Mouse (Mus musculus) T-cell, adult 2 months (primary cell): Measurements from ENCODE around the gene Lalba.
"Not testable (repeated sequence)": the region's sequence is repeated elsewhere in the genome, so short reads cannot be mapped to it uniquely, and the experiment has no call there.

Experiments used
- DNase-seq: peaks from one replicate; pipeline ENCODE4 v3.0.0; 2022; ENCODE audit warnings: low spot score

Gene Lalba

DNA sequence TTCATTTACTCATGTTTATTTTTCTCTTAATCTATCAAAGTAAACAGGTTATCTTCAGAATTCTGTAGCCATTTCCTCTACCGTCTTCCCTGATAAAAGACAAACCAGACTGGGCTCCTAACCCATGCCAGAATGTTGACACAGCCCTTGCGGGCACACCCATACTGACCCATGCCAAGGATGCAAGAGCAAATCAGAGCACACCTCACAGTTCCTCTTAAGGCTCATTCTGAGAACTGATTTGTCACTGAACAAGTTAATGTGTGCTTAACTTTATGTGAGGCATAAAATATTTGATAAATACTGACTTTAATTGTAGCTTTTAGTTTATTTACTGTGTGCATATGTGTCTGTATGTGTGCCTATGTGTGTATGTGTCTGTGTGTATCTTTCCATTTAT is 8.8 kb upstream of the Lalba start:
- no peak for DNase-seq

DNA sequence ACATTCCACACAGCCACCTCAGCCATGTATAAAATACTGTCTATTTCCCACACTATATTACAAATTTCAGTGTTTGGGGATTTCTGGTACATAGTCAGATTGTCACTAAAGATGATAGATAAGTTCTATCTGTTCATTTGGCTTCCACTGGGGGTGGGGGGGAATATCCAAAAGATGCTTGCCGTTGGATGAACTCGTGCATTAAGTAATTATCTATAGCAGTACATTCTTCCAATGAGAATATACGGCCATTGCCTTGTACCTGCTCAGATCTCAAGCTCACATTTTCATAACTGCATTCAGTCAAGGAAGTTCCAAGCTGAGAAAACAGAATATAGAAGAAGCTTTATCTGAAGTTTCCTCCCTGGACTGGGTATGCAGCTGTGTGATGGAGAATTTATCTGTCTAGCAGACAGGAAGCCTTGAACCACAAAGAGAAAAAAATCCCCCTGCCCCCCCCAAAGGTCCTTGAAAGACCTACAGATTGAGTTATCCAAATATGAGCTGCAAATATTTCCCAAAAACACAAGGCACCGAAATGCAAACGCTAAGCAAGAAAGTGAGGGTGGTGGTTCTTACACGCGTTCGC is 4.0 kb upstream of the Lalba start:
- no peak for DNase-seq

DNA sequence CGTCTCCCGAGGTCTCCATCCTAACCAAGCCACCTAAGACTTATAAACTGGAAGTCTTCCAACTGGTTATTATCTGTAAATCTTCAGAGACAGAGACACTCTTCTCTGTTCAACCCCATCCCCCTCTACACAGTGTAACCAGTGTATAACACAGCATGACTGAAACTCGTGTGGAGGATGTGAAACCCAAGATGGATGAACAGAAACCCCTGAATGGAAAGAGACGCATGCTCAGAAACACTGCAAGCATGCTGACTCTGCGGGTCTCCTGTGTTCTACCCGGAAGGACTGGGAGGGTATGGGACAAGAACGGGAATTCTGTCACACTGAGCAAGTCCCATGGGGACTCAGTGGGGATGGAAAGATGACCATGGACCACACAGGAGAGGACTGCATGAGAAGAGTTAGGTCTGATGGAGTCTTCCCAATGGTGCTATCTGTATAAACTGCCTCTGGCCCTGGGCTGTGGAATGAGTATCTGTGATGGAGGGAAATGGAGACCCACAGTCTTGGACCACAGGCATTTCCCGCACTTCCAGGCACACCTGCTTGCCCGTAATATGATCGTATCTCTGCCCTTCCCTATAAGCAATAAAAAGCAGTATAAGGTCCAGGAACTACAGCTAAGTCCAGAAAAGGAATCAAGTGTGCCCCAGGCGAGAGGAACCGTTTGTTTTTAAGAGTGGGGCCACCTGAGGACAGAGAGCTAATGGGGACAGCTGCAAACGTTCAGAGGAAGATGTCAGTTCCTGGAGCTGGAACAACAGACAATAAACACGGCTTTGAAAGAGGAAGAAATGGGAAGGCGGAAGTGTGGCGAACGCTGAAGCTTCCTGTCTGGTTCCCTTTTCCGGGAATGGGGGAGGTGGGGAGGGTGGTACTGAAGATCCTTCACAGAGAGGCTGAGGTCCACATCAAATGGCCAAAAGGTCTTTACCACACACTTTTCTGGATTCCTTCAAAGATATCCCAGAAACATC is 1.7 kb upstream of the Lalba start:
- DNase-seq, result no peak

DNA sequence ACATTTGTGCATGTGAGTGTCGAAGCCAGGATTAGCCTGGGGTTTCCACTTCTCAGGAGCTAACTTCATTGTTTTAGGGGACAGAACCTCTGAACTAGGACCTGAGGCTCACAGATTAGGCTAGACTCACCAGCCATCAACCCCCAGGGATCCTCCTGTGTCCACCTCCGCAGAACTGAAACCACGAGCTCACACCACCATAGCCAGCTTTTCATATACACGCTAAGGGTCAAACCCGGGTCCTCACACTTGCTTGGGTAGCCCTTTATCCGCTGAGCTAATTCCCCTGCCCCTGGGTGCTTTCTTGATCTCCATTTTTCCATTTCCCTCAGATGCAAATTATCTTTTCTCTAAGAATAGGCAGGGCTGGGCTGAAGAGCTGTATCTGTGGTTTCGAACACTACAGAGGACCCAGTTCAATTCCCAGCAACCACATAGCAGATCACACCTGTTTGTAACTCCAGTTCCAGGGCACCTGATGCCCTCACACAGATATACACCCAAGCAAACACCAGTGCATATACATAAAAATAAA is 2.9 kb downstream of the Lalba start:
- DNase-seq, result no peak

DNA sequence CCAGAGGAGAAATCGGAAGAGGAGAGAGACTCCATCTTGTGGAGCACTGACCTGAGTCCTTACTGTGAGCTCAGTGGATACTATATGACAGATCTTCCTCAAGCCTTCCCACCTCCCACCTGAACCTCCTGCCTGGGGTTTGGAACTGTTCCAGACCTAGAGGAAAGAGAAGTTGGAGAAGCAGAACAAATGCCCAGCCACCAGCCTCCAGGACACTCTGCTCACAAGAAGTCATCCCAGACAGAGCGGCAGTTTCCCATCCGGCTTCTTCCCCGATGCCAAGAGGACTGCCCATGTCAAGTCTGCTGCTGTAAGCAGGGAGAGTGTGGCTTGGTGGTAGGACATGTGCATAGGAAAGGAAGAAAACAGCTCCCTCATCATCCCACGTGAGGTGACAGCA is 6.2 kb downstream of the Lalba start:
- no peak for DNase-seq

DNA sequence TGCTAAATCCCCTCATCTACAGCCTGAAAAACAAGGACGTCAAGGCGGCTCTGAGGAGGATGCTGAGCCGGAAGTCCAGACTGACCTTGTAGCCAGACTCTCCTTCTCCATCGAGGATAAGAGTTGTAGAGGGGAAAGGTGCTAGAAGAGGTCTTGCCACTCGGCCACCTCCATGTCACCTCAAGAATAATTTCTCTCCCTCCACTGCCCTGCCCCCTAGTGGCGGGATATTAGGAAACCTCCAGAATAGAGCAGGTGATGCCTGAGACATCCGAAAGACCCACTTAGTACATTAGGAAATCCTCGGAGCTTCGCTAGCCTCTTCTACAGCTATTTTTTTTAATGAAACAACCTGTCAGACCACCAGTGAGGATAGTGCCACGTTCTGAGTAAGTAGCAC is 7.1 kb downstream of the Lalba start:
- DNase-seq, result peak; percentile 36

DNA sequence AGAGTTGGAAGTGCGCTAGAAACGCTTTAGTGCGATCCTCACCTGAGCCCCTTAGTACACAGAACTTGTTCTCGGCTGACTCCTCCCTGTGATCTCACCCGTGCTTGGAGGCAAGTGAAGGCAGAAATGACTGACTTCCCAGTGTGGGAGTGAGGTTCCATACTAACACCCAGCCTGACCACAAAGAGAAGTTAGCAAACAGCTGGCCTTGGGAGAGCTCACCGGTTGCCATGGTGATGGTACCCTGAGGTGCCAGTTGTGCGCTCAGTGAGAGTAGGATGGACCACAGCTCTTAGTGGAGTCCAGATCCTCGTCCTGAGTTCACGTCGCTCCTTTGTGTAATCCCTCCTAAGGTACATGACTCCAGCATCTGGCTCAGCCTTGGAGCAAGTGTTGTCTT is 7.6 kb downstream of the Lalba start:
- no peak for DNase-seq

DNA sequence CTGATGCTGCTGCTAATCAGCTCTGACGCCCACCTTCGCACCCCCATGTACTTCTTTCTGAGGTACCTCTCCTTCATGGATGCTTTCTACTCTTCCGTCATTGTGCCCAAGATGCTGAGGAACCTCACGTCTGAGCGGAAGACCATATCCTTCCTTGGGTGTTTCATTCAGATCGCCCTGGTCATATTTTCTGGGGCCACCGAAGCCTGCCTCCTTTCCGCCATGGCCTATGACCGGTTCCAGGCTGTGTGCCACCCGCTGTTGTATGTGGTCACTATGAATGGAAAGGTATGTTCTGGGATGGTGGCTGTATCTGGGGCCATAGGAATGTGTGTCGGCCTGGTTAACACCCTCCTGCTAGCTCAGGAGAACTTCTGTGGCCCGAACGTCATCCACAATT is 11.0 kb downstream of the Lalba start:
- DNase-seq, result no peak

DNA sequence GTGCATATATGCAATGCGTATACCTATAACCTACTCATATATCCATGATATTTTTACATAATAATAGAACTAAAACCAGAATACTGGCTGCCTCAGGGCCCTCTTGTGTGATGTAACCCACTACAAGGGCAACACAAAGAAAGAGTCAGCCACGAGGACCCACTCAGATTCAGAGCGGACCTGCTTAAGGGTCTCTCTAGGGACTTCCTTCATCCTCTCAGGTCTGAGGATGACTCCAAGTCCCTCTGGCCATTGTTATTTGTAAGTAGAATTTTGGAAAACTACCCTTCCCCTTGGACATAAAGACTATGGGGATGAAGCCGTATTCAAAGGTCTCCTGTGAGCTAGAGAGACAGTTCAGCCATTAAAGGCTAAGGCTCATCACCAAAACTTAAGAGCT is 12.9 kb downstream of the Lalba start, which contains the start of gene OR5BS1P:
OR5BS1P (plus strand) TSS at position 301 of the 400 bp plus-strand sequence.
- DNase-seq, result no peak

DNA sequence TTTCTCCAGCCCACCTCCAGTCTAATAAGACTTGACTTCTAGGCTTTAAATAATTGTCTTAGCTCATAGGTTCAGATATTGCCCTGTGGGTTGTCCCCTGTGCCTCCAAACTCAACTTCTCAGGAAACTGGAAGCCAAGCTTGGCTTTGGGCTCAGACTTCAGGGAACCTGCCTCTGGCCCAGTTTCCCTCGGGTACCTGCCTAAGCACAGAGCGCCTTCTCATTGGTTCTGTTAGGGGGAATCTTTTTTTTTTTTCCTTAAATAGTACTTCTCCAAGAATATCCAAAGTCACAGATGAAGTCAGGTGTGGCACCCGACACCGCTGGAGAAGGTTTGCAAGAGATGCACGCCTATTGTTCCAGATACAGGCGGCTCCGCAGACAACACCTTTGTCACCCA is 30.2 kb downstream of the Lalba start, which contains the start of gene Olfr281:
Olfr281 (plus strand) TSS at position 301 of the 400 bp plus-strand sequence.
- DNase-seq, result no peak

DNA sequence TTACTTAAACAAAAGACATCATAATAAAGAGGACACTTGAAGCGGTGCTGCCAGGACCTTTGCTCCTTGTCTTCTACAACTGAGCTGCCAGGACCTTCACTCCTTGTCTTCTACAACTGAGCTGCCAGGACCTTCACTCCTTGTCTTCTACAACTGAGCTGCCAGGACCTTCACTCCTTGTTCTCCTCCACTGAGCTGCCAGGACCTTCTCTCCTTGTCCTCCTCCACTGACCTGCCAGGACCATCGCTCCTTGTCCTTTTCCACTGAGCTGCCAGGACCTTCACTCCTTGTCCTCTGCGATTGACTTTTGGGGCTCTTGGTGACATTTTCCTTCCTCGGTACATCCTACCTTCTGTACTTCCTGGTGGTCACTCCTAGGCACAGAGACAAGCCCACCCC is 34.0 kb downstream of the Lalba start:
- DNase-seq, result no peak

DNA sequence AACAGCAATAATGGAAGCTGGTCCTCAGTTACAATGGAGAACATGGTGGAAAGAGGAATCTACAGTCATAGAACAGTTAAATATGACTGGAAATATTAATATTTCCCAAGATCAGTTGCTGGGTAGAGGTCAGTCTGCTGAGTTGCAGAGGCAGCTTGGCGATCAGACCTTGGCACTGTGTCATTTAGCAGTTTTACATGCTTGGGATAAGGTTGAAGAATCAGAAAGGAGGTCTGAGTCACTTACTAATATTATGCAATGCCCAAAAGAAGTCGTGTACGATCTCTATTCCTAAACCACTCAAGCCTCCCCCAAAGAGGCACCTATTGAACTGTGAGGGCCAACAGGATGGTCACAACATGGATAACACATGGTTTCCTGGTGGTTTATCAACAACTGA is 38.0 kb downstream of the Lalba start:
- no peak for DNase-seq

DNA sequence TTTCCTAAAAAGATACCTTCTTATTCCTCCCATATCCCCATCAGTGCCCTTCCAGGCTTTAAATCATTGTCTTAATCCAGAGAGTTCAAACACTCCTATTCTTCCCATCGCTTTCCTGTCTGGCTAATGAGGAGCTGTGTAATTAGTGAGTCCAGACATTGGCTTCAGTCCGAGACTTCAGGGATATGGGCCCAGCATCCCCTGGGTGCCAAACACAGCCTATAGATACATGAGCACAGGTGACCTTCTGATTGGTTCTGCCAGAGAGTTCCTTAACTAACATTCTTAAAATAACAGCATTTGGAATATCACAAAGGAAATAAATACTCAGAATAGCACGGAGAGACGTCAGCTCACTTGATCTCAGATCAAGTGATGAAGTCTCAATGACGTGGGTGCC is 51.6 kb downstream of the Lalba start, which contains the start of gene Olfr282:
Olfr282 (plus strand) TSS at position 301 of the 400 bp plus-strand sequence.
- not testable (repeated sequence) for DNase-seq
